Mouse (Mus musculus) heart, postnatal 0 days (tissue): ENCODE measurements at regions not wholly inside any gene's neighbourhood (a gene's known extent, or its start where the extent isn't known, plus 50 kb on each side); places are given as distances from the start of the nearest gene placed in this dataset.

Experiments
- CTCF ChIP-seq: IDR thresholded peaks from 2 replicates; pipeline ENCODE4 v1.5.1; 2016; ENCODE audit warnings: antibody characterized with exemption, control low read depth, low read depth
- EP300 ChIP-seq: IDR thresholded peaks from 2 replicates; pipeline ENCODE4 v1.6.1; 2016; ENCODE audit warnings: antibody characterized with exemption, low read depth

DNA sequence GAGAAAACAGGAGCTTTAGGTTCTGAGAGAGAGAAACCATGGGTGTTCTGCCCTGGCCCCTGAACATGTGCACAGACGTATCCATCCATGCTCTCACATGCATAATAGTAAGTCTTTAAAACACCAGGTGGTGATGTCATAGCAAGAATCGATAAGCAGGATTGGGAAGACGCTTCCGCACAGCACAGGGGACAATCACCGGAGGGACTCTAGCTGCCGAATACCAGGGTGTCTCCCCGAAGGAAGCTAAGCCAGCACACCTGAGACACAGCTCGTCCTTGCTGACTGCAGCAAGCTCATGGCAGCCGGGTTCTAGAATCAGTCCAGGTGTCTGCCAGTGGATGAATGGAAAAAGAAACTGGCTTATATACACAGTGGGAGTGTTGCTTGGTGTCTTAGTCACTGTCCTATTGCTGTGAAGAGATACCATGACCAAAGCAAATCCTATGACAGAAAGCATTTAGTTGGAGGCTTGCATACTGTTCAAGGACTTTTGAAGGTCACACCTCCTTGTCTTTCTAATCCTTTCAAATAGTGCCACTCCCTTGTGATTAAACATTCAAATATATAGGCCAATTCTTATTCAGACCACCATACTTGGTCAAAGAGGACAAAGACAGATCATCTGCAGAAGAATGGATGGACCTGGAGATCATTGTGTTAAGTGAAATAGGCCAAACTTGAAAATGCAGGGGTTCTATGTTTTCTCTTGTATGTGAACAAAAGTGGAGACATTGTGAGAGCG lies 124.4 kb downstream of the Anxa2 start:
- TF ChIP-seq CTCF (no peak), EP300 (no peak)
